Mouse (Mus musculus): ENCODE results near the gene Dusp7. TPM values are rescaled to one million over a fixed set of nuclear protein-coding genes. Genes with fewer than 3 reads are reported as not detected.
A peak's percentile ranks its signal among the peaks of the same experiment; 100 is the strongest.

The Dusp7 gene
- polyA plus RNA-seq, 1 experiment from 2014 or later, result 17.0 TPM

GRCm38 (mm10) chr9:106338462-106339172, 29.8 kb upstream of the Dusp7 start:
- Histone ChIP-seq H3K27ac (ENCODE audit: low read depth, low read length) (peak overlapping the region; percentile 64), H3K9ac (ENCODE audit: low read length) (peak overlapping the region; percentile 24), H3K4me3 (ENCODE audit: low read depth, low read length) (no peak overlapping the region), H3K4me2 (no peak overlapping the region), H3K36me3 (ENCODE audit: control insufficient read depth, insufficient read depth, low read length) (no peaks in the 10 kb centered on the region), H3K27me3 (ENCODE audit: control insufficient read depth, insufficient read depth, low read length) (no peaks in the 10 kb centered on the region), H3K4me1 (ENCODE audit: control insufficient read depth, insufficient read depth, low read length) (peaks cover 34% of the 10 kb centered on the region), H3K9me3 (ENCODE audit: control insufficient read depth, low read length) (no peaks in the 10 kb centered on the region)
- WGBS, result 9% methylated on average over 10 of the region's 10 CpGs
- ATAC-seq (ENCODE audit: low FRiP score), result peak; percentile 77
- DNase-seq (ENCODE audit: low spot score, missing footprints), result peak; percentile 94

- Histone ChIP-seq H3K36me3 (ENCODE audit: control insufficient read depth, insufficient read depth, low read length) (no peaks in the 10 kb centered on the region), H3K4me3 (ENCODE audit: low read depth, low read length) (no peak overlapping the region), H3K9me3 (ENCODE audit: control insufficient read depth, low read length) (no peaks in the 10 kb centered on the region), H3K9ac (ENCODE audit: low read length) (0 out of 2 replicates have a peak overlapping the region, but pooled peaks have one; percentile 24), H3K27me3 (ENCODE audit: control insufficient read depth, insufficient read depth, low read length) (no peaks in the 10 kb centered on the region), H3K27ac (ENCODE audit: low read depth, low read length) (peak overlapping the region; percentile 64), H3K4me1 (ENCODE audit: control insufficient read depth, insufficient read depth, low read length) (peaks cover 34% of the 10 kb centered on the region), H3K4me2 (no peak overlapping the region)
- 51% methylated on average over 6 of the region's 6 CpGs for WGBS
- ATAC-seq (ENCODE audit: low FRiP score) (peak; percentile 57), DNase-seq (ENCODE audit: low spot score, missing footprints) (no peak)
Measured at GRCm38 (mm10) chr9:106339173-106339558, 29.3 kb upstream of the Dusp7 start.

GRCm38 (mm10) chr9:106339730-106340129, 28.7 kb upstream of the Dusp7 start:
- Histone ChIP-seq H3K4me2 (no peak overlapping the region), H3K9ac (ENCODE audit: low read length) (no peak overlapping the region), H3K36me3 (ENCODE audit: control insufficient read depth, insufficient read depth, low read length) (no peaks in the 10 kb centered on the region), H3K27me3 (ENCODE audit: control insufficient read depth, insufficient read depth, low read length) (no peaks in the 10 kb centered on the region), H3K9me3 (ENCODE audit: control insufficient read depth, low read length) (no peaks in the 10 kb centered on the region), H3K4me1 (ENCODE audit: control insufficient read depth, insufficient read depth, low read length) (peaks cover 35% of the 10 kb centered on the region), H3K27ac (ENCODE audit: low read depth, low read length) (no peak overlapping the region), H3K4me3 (ENCODE audit: low read depth, low read length) (no peak overlapping the region)
- DNase-seq (ENCODE audit: low spot score, missing footprints) (no peak), ATAC-seq (ENCODE audit: low FRiP score) (no peak)
- WGBS, result 85% methylated on average over 4 of the region's 4 CpGs

GRCm38 (mm10) chr9:106340501-106341312, 27.7 kb upstream of the Dusp7 start:
- no peak overlapping the region for H3K4me3 ChIP-seq (ENCODE audit: low read depth, low read length)
- no peaks in the 10 kb centered on the region for H3K27me3 ChIP-seq (ENCODE audit: control insufficient read depth, insufficient read depth, low read length)
- WGBS, result 52% methylated on average over 13 of the region's 13 CpGs
- no peak for DNase-seq (ENCODE audit: low spot score, missing footprints)
- ATAC-seq (ENCODE audit: low FRiP score), result no peak
- peaks cover 44% of the 10 kb centered on the region for H3K4me1 ChIP-seq (ENCODE audit: control insufficient read depth, insufficient read depth, low read length)
- H3K36me3 ChIP-seq (ENCODE audit: control insufficient read depth, insufficient read depth, low read length), result no peaks in the 10 kb centered on the region
- H3K27ac ChIP-seq (ENCODE audit: low read depth, low read length), result peak overlapping the region; percentile 20; the same call in 1 of the 2 replicates
- H3K9ac ChIP-seq (ENCODE audit: low read length), result peak overlapping the region; percentile 25; the same call in 1 of the 2 replicates
- H3K4me2 ChIP-seq, result no peak overlapping the region
- no peaks in the 10 kb centered on the region for H3K9me3 ChIP-seq (ENCODE audit: control insufficient read depth, low read length)

- H3K4me3 ChIP-seq (ENCODE audit: low read depth, low read length), result no peak overlapping the region
- H3K27ac ChIP-seq (ENCODE audit: low read depth, low read length), result no peak overlapping the region
- H3K4me1 ChIP-seq (ENCODE audit: control insufficient read depth, insufficient read depth, low read length), result peaks cover 44% of the 10 kb centered on the region
- H3K9me3 ChIP-seq (ENCODE audit: control insufficient read depth, low read length), result no peaks in the 10 kb centered on the region
- H3K27me3 ChIP-seq (ENCODE audit: control insufficient read depth, insufficient read depth, low read length), result no peaks in the 10 kb centered on the region
- ATAC-seq (ENCODE audit: low FRiP score), result no peak
- no peak for DNase-seq (ENCODE audit: low spot score, missing footprints)
- H3K9ac ChIP-seq (ENCODE audit: low read length), result no peak overlapping the region
- 75% methylated on average over 3 of the region's 3 CpGs for WGBS
- H3K4me2 ChIP-seq, result no peak overlapping the region
- no peaks in the 10 kb centered on the region for H3K36me3 ChIP-seq (ENCODE audit: control insufficient read depth, insufficient read depth, low read length)
Measured at GRCm38 (mm10) chr9:106341313-106341686, 27.1 kb upstream of the Dusp7 start.

- 87% methylated on average over 9 of the region's 9 CpGs for WGBS
- no peaks in the 10 kb centered on the region for H3K27me3 ChIP-seq (ENCODE audit: control insufficient read depth, insufficient read depth, low read length)
- H3K9ac ChIP-seq (ENCODE audit: low read length), result no peak overlapping the region
- no peak overlapping the region for H3K4me2 ChIP-seq
- no peaks in the 10 kb centered on the region for H3K36me3 ChIP-seq (ENCODE audit: control insufficient read depth, insufficient read depth, low read length)
- H3K9me3 ChIP-seq (ENCODE audit: control insufficient read depth, low read length), result no peaks in the 10 kb centered on the region
- DNase-seq (ENCODE audit: low spot score, missing footprints) (no peak), ATAC-seq (ENCODE audit: low FRiP score) (no peak)
- no peak overlapping the region for H3K4me3 ChIP-seq (ENCODE audit: low read depth, low read length)
- H3K27ac ChIP-seq (ENCODE audit: low read depth, low read length), result no peak overlapping the region
- peaks cover 40% of the 10 kb centered on the region for H3K4me1 ChIP-seq (ENCODE audit: control insufficient read depth, insufficient read depth, low read length)
Measured at GRCm38 (mm10) chr9:106342573-106342972, 25.9 kb upstream of the Dusp7 start.

GRCm38 (mm10) chr9:106345167-106345566, 23.3 kb upstream of the Dusp7 start:
- Histone ChIP-seq H3K9me3 (ENCODE audit: control insufficient read depth, low read length) (no peaks in the 10 kb centered on the region), H3K9ac (ENCODE audit: low read length) (peak overlapping the region; percentile 44), H3K27me3 (ENCODE audit: control insufficient read depth, insufficient read depth, low read length) (no peaks in the 10 kb centered on the region), H3K27ac (ENCODE audit: low read depth, low read length) (no peak overlapping the region), H3K4me3 (ENCODE audit: low read depth, low read length) (no peak overlapping the region), H3K4me1 (ENCODE audit: control insufficient read depth, insufficient read depth, low read length) (peaks cover 16% of the 10 kb centered on the region), H3K4me2 (peak overlapping the region; percentile 13; the same call in 1 of the 2 replicates), H3K36me3 (ENCODE audit: control insufficient read depth, insufficient read depth, low read length) (no peaks in the 10 kb centered on the region)
- DNase-seq (ENCODE audit: low spot score, missing footprints) (peak; percentile 90), ATAC-seq (ENCODE audit: low FRiP score) (peak; percentile 27; the same call in 1 of the 2 replicates)
- 12% methylated on average over 6 of the region's 6 CpGs for WGBS

- peak overlapping the region; percentile 44 for H3K9ac ChIP-seq (ENCODE audit: low read length)
- H3K36me3 ChIP-seq (ENCODE audit: control insufficient read depth, insufficient read depth, low read length), result no peaks in the 10 kb centered on the region
- H3K4me2 ChIP-seq, result 0 out of 2 replicates have a peak overlapping the region, but pooled peaks have one; percentile 13
- DNase-seq (ENCODE audit: low spot score, missing footprints) (no peak), ATAC-seq (ENCODE audit: low FRiP score) (no peak)
- no peaks in the 10 kb centered on the region for H3K9me3 ChIP-seq (ENCODE audit: control insufficient read depth, low read length)
- no peak overlapping the region for H3K4me3 ChIP-seq (ENCODE audit: low read depth, low read length)
- no peak overlapping the region for H3K27ac ChIP-seq (ENCODE audit: low read depth, low read length)
- H3K27me3 ChIP-seq (ENCODE audit: control insufficient read depth, insufficient read depth, low read length), result no peaks in the 10 kb centered on the region
- 26% methylated on average over 6 of the region's 6 CpGs for WGBS
- H3K4me1 ChIP-seq (ENCODE audit: control insufficient read depth, insufficient read depth, low read length), result peaks cover 14% of the 10 kb centered on the region
Measured at GRCm38 (mm10) chr9:106345630-106346029, 22.8 kb upstream of the Dusp7 start.

- H3K9ac ChIP-seq (ENCODE audit: low read length), result no peak overlapping the region
- H3K4me1 ChIP-seq (ENCODE audit: control insufficient read depth, insufficient read depth, low read length), result peaks cover 10% of the 10 kb centered on the region
- H3K27ac ChIP-seq (ENCODE audit: low read depth, low read length), result no peak overlapping the region
Measured at GRCm38 (mm10) chr9:106348281-106348680, 20.2 kb upstream of the Dusp7 start.

More at GRCm38 (mm10) chr9:106348281-106348680, 20.2 kb upstream of the Dusp7 start:
- no peaks in the 10 kb centered on the region for H3K36me3 ChIP-seq (ENCODE audit: control insufficient read depth, insufficient read depth, low read length)
- DNase-seq (ENCODE audit: low spot score, missing footprints) (no peak), ATAC-seq (ENCODE audit: low FRiP score) (no peak)
- H3K4me3 ChIP-seq (ENCODE audit: low read depth, low read length), result no peak overlapping the region
- no peaks in the 10 kb centered on the region for H3K9me3 ChIP-seq (ENCODE audit: control insufficient read depth, low read length)
- no peak overlapping the region for H3K4me2 ChIP-seq
- WGBS, result 77% methylated on average over 10 of the region's 10 CpGs
- H3K27me3 ChIP-seq (ENCODE audit: control insufficient read depth, insufficient read depth, low read length), result no peaks in the 10 kb centered on the region
